In the genomic region with DNA sequence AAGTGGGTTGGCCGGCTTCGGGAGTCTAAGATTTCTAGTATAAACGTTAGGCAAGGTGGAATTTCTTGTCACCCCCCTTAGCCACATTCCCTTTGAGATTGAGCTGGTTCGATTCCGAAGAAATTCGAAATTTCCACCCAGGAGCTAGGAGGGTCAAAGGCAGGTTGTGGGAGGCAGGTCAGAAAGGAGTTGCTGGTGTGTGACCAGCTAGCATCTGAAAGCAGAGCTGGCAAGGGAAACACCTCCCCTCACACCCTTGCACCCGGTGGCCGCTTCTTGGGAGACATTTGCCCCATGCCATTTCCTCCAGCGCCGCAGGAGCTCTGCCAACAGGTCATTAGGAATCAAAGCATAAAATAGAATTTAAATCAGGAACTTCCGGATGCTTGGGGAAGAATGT, we compare ENCODE assay signal across 7 mouse cellular contexts. TPM values are rescaled to one million over a fixed set of nuclear protein-coding genes. Genes with fewer than 3 reads are reported as not detected.
DNase-seq lines count a peak whose midpoint lies in the region; ATAC-seq lines count a peak whose summit lies in the region.

No protein-coding gene starts in this region.

- WGBS in lung, embryonic 15.5 days, result 3% methylated on average over 11 of the region's 11 CpGs
- WGBS in forebrain, embryonic 11.5 days, result 3% methylated on average over 11 of the region's 11 CpGs
- WGBS in midbrain, embryonic 13.5 days, result 2% methylated on average over 11 of the region's 11 CpGs

- H3K4me1 ChIP-seq in lung, embryonic 15.5 days, result peaks cover 4% of the 10 kb centered on the region; the same call in 1 of the 2 replicates
- no peaks in the 10 kb centered on the region; the same call in 1 of the 2 replicates for H3K4me1 ChIP-seq in forebrain, embryonic 11.5 days (replicated peaks; ENCODE audit: control insufficient read depth, insufficient read depth, low read length)
- peaks cover 10% of the 10 kb centered on the region for H3K4me1 ChIP-seq in midbrain, embryonic 13.5 days (replicated peaks)

- no peaks in the 10 kb centered on the region for H3K27me3 ChIP-seq in lung, embryonic 15.5 days
- no peaks in the 10 kb centered on the region for H3K27me3 ChIP-seq in forebrain, embryonic 11.5 days (ENCODE audit: control insufficient read depth, insufficient read depth, low read length)
- H3K27me3 ChIP-seq in midbrain, embryonic 13.5 days, result 0 out of 2 replicates have a peak, but pooled peaks cover 6% of the 10 kb centered on the region

- peak overlapping the region; percentile 93 for H3K4me2 ChIP-seq in lung, embryonic 15.5 days
- peak overlapping the region; percentile 84 for H3K4me2 ChIP-seq in forebrain, embryonic 11.5 days (ENCODE audit: low read depth, low read length, severe bottlenecking)
- peak overlapping the region; percentile 83 for H3K4me2 ChIP-seq in midbrain, embryonic 13.5 days (replicated peaks)

- no peak for DNase-seq in lung, postnatal 25 days (ENCODE audit: low spot score)
- peak; percentile 61 for DNase-seq in forebrain, embryonic 11.5 days (ENCODE audit: low spot score)
- peak; percentile 65 for DNase-seq in kidney, adult 9 months
- DNase-seq in MN1 (ENCODE audit: low spot score), result no peak

- no peaks in the 10 kb centered on the region for H3K9me3 ChIP-seq in lung, embryonic 15.5 days
- no peaks in the 10 kb centered on the region for H3K9me3 ChIP-seq in forebrain, embryonic 11.5 days (ENCODE audit: control insufficient read depth, low read length)
- no peaks in the 10 kb centered on the region for H3K9me3 ChIP-seq in midbrain, embryonic 13.5 days

- H3K36me3 ChIP-seq in lung, embryonic 15.5 days, result no peaks in the 10 kb centered on the region
- no peaks in the 10 kb centered on the region for H3K36me3 ChIP-seq in forebrain, embryonic 11.5 days (ENCODE audit: control insufficient read depth, insufficient read depth, low read length)
- no peaks in the 10 kb centered on the region for H3K36me3 ChIP-seq in midbrain, embryonic 13.5 days

- H3K4me3 ChIP-seq in lung, embryonic 15.5 days, result peak overlapping the region; percentile 68
- peak overlapping the region; percentile 79 for H3K4me3 ChIP-seq in forebrain, embryonic 11.5 days (ENCODE audit: low read depth, low read length)
- peak overlapping the region; percentile 88 for H3K4me3 ChIP-seq in midbrain, embryonic 13.5 days (replicated peaks)

- ATAC-seq in lung, embryonic 15.5 days (ENCODE audit: borderline replicate concordance, extremely low read depth, low FRiP score, low TSS enrichment), result no peak
- ATAC-seq in forebrain, embryonic 11.5 days (replicated peaks; ENCODE audit: low FRiP score), result no peak
- no peak for ATAC-seq in midbrain, embryonic 13.5 days
- ATAC-seq in cerebellum, adult (ENCODE audit: insufficient number of reproducible peaks, low FRiP score, low TSS enrichment), result no peak; the same call in 1 of the 2 replicates

- peak overlapping the region; percentile 56 for H3K9ac ChIP-seq in lung, embryonic 15.5 days
- peak overlapping the region; percentile 94 for H3K9ac ChIP-seq in forebrain, embryonic 11.5 days (ENCODE audit: low read length)
- H3K9ac ChIP-seq in midbrain, embryonic 13.5 days (replicated peaks), result peak overlapping the region; percentile 90; the same call in 1 of the 2 replicates

- H3K27ac ChIP-seq in lung, embryonic 15.5 days, result peak overlapping the region; percentile 98
- 0 out of 2 replicates have a peak overlapping the region, but pooled peaks have one; percentile 98 for H3K27ac ChIP-seq in forebrain, embryonic 11.5 days (ENCODE audit: low read depth, low read length)
- H3K27ac ChIP-seq in midbrain, embryonic 13.5 days, result peak overlapping the region; percentile 99

RNA-seq across cellular contexts. Expression of gene Spry2, which starts 2.5 kb away (rescaled TPM):
- polyA plus RNA-seq in lung, embryonic 15.5 days (2015; fragmentation: Nextera tagmentation; extraction: Ambion mirVana), result 43.9 and 47.4 TPM in 2 replicates
- 22.2 and 24.4 TPM in 2 replicates for polyA plus RNA-seq in forebrain, embryonic 11.5 days (2014; fragmentation: Nextera tagmentation; extraction: Ambion mirVana)
- polyA plus RNA-seq in midbrain, embryonic 13.5 days (2015; fragmentation: Nextera tagmentation; extraction: Ambion mirVana), result 26.9 and 38.6 TPM in 2 replicates

Comparison
In these comparisons a context has a peak if more than half of its experiments do, and no peak if none do; other contexts are left out.
1. DNase-seq: peak in forebrain, embryonic 11.5 days (single experiment) and kidney, adult 9 months (single experiment); none in lung, postnatal 25 days (single experiment) and MN1 (single experiment).
2. Peak in every context shown above with its lines, with median percentiles within 50 percentile points of each other: H3K27ac ChIP-seq, H3K4me2 ChIP-seq, H3K4me3 ChIP-seq and H3K9ac ChIP-seq.